Mouse (Mus musculus) heart, postnatal 0 days (tissue): ENCODE measurements around the gene Tax1bp3. TPM values are rescaled to one million over a fixed set of nuclear protein-coding genes. Genes with fewer than 3 reads are reported as not detected.
A peak's percentile ranks its signal among the peaks of the same experiment; 100 is the strongest.

Source experiments
- ATAC-seq: fragments of 200-750 bp; cut with Nextera tagmentation; 2 replicates; pipeline ENCODE4 v1.8.0; 2017; ENCODE audit warnings: low read depth, moderate number of reproducible peaks, moderate library complexity; ENCODE audit not compliant: insufficient read depth
- DNase-seq: peaks from one replicate; pipeline ENCODE4 v3.0.0-alpha.2; 2016; ENCODE audit warnings: low spot score
- H3K27ac ChIP-seq: fragments of 300-500 bp; sonication (generic); 2 replicates; pipeline ENCODE4 v1.5.1; 2014; ENCODE audit warnings: low read depth, mild to moderate bottlenecking
- H3K27me3 ChIP-seq: fragments of 300-500 bp; sonication (generic); 2 replicates; pipeline ENCODE4 v1.6.1; 2014; ENCODE audit warnings: low read length, mixed read lengths; ENCODE audit not compliant: control insufficient read depth, insufficient read depth
- H3K36me3 ChIP-seq: fragments of 300-500 bp; sonication (generic); replicated peaks from 2 replicates; pipeline ENCODE4 v1.6.1; 2014; ENCODE audit warnings: low read length, mixed read lengths; ENCODE audit not compliant: control insufficient read depth, insufficient read depth
- H3K4me1 ChIP-seq: fragments of 300-500 bp; sonication (generic); 2 replicates; pipeline ENCODE4 v1.6.1; 2014; ENCODE audit warnings: antibody characterized with exemption; ENCODE audit not compliant: control insufficient read depth, insufficient read depth
- H3K4me2 ChIP-seq: fragments of 300-500 bp; sonication (generic); 2 replicates; pipeline ENCODE4 v1.6.1; 2014; ENCODE audit warnings: low read depth, mild to moderate bottlenecking, low read length, moderate library complexity
- H3K4me3 ChIP-seq: fragments of 300-500 bp; sonication (generic); 2 replicates; pipeline ENCODE4 v1.5.1; 2014; ENCODE audit warnings: low read depth, low read length
- H3K9ac ChIP-seq: fragments of 300-500 bp; sonication (generic); replicated peaks from 2 replicates; pipeline ENCODE4 v1.6.1; 2014; ENCODE audit warnings: low read depth, low read length, mixed read lengths
- H3K9me3 ChIP-seq: fragments of 300-500 bp; sonication (generic); replicated peaks from 2 replicates; pipeline ENCODE4 v1.6.1; 2016; ENCODE audit warnings: low read length; ENCODE audit not compliant: control insufficient read depth
- CTCF ChIP-seq: IDR thresholded peaks from 2 replicates; pipeline ENCODE4 v1.5.1; 2016; ENCODE audit warnings: antibody characterized with exemption, control low read depth, low read depth
- EP300 ChIP-seq: IDR thresholded peaks from 2 replicates; pipeline ENCODE4 v1.6.1; 2016; ENCODE audit warnings: antibody characterized with exemption, low read depth
- WGBS: fragments of 180-500 bp; shearing (Covaris S2); extraction: QIAGEN DNeasy Blood & Tissue Kit; methylation state at CpG from one replicate; pipeline ENCODE4 v1.1.7; 2014; 5-methylcytosine and 5-hydroxymethylcytosine counted together
- polyA plus RNA-seq: library from polyadenylated mRNA; unstranded; fragments of >200 nt; fragmentation: Nextera tagmentation; extraction: Ambion mirVana; gene quantifications from 2 replicates; pipeline ENCODE4 v1.2.1, GENCODE M21; 2015
- total RNA-seq: library from RNA; depleted of rRNA; stranded (reverse); fragments of >200 nt; gene quantifications from 2 replicates; pipeline ENCODE4 v1.2.3, GENCODE M21; 2014; ENCODE audit warnings: low replicate concordance

The Tax1bp3 gene
- total and polyA plus RNA-seq, 2 experiments from 2014 or later: 103 to 217 TPM

GRCm38 (mm10) chr11:73194444-73194843 is 17.6 kb downstream of the Tax1bp3 start:
- no peaks in the 10 kb centered on the region for H3K9me3 ChIP-seq
- H3K4me1 ChIP-seq: peaks cover 8% of the 10 kb centered on the region; the same call in 1 of the 2 replicates
- no peak overlapping the region for H3K27ac ChIP-seq
- WGBS: 58% methylated on average over 2 of the region's 2 CpGs
- ATAC-seq (no peak), DNase-seq (no peak)
- no peak overlapping the region for H3K4me2 ChIP-seq
- TF ChIP-seq EP300 (no peak), CTCF (no peak)
- no peak overlapping the region for H3K4me3 ChIP-seq
- peaks cover 37% of the 10 kb centered on the region for H3K36me3 ChIP-seq
- H3K9ac ChIP-seq: no peak overlapping the region
- H3K27me3 ChIP-seq: no peaks in the 10 kb centered on the region

GRCm38 (mm10) chr11:73198190-73198589 is 21.3 kb downstream of the Tax1bp3 start:
- Histone ChIP-seq H3K9me3 (no peaks in the 10 kb centered on the region), H3K4me3 (peak overlapping the region; percentile 67), H3K9ac (peak overlapping the region; percentile 62; the same call in 1 of the 2 replicates), H3K27ac (no peak overlapping the region), H3K27me3 (no peaks in the 10 kb centered on the region), H3K4me2 (peak overlapping the region; percentile 84), H3K4me1 (peaks cover 8% of the 10 kb centered on the region; the same call in 1 of the 2 replicates), H3K36me3 (peaks cover 7% of the 10 kb centered on the region; the same call in 1 of the 2 replicates)
- no peak for TF ChIP-seq CTCF
- TF ChIP-seq EP300: no peak
- ATAC-seq: no peak
- WGBS: 0% methylated on average over 1 of the region's 1 CpGs
- no peak for DNase-seq

DNA sequence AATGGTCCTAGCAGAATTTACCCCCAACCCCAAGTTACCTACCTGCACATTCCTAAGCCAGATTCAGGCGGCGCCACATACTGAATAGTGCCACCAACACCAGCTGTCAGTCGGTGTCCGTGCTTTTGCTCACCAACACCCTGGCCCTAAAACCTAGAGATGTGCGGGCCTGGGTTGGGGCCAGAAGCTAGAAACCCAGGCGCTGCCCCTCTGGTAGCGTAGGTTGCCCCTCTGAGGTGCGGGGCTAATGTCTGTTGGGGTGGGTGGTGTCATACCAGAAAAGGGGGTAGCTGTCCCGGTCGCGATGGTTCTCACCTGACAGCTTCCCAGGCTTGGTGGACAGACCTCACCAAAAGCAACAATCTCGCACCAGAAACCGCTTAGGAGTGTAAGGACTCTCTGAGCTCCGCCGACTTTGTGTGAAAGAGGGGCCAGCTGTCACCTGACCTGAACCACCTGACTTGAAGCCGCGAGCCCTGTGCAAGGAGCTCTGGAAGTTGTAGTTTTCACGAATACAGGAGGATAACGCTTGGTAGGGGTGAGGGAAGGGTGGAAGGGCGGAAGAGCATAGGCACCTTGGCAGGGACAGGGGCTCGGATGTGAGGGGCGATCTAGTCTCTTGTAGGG is 21.8 kb downstream of the Tax1bp3 start, which contains the start of gene Ctns:
Gene Ctns (minus strand): TSS at position 440 of the 627 bp plus-strand sequence.
- Histone ChIP-seq H3K4me2 (peak within 1 kb of the TSS; percentile 84), H3K4me3 (peak within 1 kb of the TSS; percentile 67), H3K9me3 (no peaks in the 10 kb centered on the region), H3K9ac (peak within 1 kb of the TSS; percentile 62), H3K4me1 (peaks cover 8% of the 10 kb centered on the region; the same call in 1 of the 2 replicates), H3K27ac (peak within 1 kb of the TSS; percentile 54), H3K27me3 (no peaks in the 10 kb centered on the region), H3K36me3 (peaks cover 7% of the 10 kb centered on the region; the same call in 1 of the 2 replicates)
- TF ChIP-seq EP300: no peak
- no peak for TF ChIP-seq CTCF
- DNase-seq: peak; percentile 97
- ATAC-seq: peak; percentile 95
- WGBS: 1% methylated on average over 22 of the region's 22 CpGs

DNA sequence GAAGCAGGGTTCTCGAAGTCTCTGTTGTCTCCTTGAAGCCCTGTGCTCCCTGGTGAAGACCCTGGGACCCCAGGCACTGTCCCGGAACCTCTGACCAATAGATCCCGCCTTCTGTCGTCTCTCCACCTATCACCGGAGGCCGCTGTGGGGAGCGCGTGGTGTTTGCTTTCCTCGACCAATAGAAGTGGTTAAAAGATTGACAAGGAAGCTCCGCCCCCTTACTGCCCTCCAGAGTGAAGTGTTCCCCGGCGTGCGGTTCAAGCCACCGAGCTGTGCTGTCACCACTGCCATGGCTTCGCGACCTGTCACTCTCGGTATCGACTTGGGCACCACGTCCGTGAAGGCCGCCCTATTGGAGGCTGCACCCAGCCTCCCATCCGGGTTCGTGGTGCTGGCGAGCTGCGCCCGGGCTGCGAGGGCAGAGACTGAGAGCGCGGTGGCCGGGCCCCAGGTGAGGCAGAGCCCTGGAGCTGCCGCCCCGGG is 22.4 kb downstream of the Tax1bp3 start, which contains the start of gene Shpk:
Gene Shpk (plus strand): TSS at position 231 of the 483 bp plus-strand sequence.
- ATAC-seq (peak; percentile 97), DNase-seq (peak; percentile 99)
- peaks cover 8% of the 10 kb centered on the region; the same call in 1 of the 2 replicates for H3K4me1 ChIP-seq
- peak within 1 kb of the TSS; percentile 67 for H3K4me3 ChIP-seq
- H3K27me3 ChIP-seq: no peaks in the 10 kb centered on the region
- no peak for TF ChIP-seq CTCF
- no peak for TF ChIP-seq EP300
- H3K36me3 ChIP-seq: peaks cover 7% of the 10 kb centered on the region; the same call in 1 of the 2 replicates
- under 1% methylated on average over 32 of the region's 32 CpGs for WGBS
- H3K9me3 ChIP-seq: no peaks in the 10 kb centered on the region
- H3K4me2 ChIP-seq: peak within 1 kb of the TSS; percentile 84
- peak within 1 kb of the TSS; percentile 54 for H3K27ac ChIP-seq
- H3K9ac ChIP-seq: peak within 1 kb of the TSS; percentile 62

- TF ChIP-seq CTCF: no peak
- no peak for TF ChIP-seq EP300
- Histone ChIP-seq H3K9ac (peak overlapping the region; percentile 62), H3K36me3 (peaks cover 7% of the 10 kb centered on the region; the same call in 1 of the 2 replicates), H3K9me3 (no peaks in the 10 kb centered on the region), H3K4me2 (peak overlapping the region; percentile 84), H3K27ac (no peak overlapping the region), H3K4me3 (peak overlapping the region; percentile 67), H3K27me3 (no peaks in the 10 kb centered on the region), H3K4me1 (peaks cover 8% of the 10 kb centered on the region; the same call in 1 of the 2 replicates)
- DNase-seq (no peak), ATAC-seq (no peak)
- WGBS: 2% methylated on average over 12 of the region's 12 CpGs
Measured at GRCm38 (mm10) chr11:73199879-73200278, 23.0 kb downstream of the Tax1bp3 start.
